Mouse (Mus musculus) ES-E14 (cell line): ENCODE measurements around the gene Fras1. TPM values are rescaled to one million over a fixed set of nuclear protein-coding genes. Genes with fewer than 3 reads are reported as not detected.

Source experiments
- DNase-seq: peaks from one replicate; pipeline ENCODE4 v3.0.0-alpha.2; 2013; ENCODE audit warnings: low read depth, low spot score
- H3K27ac ChIP-seq: 2 replicates; pipeline ENCODE4 v1.5.1; 2012; ENCODE audit warnings: low read depth, mild to moderate bottlenecking, low read length, moderate library complexity, mixed read lengths; ENCODE audit not compliant: poor library complexity, insufficient read depth, severe bottlenecking
- H3K36me3 ChIP-seq: 2 replicates; pipeline ENCODE4 v1.6.1; 2012; ENCODE audit warnings: mild to moderate bottlenecking, low read length, moderate library complexity, mixed read lengths; ENCODE audit not compliant: control insufficient read depth, poor library complexity, insufficient read depth, severe bottlenecking
- H3K4me1 ChIP-seq, 2 experiments: fragments of 150-350 bp in 1 of 2; sonication (generic) in 1 of 2; 2 replicates each; pipeline ENCODE4 v1.6.1; 2012; ENCODE audit warnings: low read length in 2 of 2, mild to moderate bottlenecking in 1 of 2, mixed read lengths in 1 of 2; ENCODE audit not compliant: control insufficient read depth in 2 of 2, insufficient read depth in 2 of 2, poor library complexity in 1 of 2
- H3K4me3 ChIP-seq, 2 experiments: fragments of 150-350 bp in 1 of 2; sonication (generic) in 1 of 2; 2 replicates each; pipeline ENCODE4 v1.5.1; 2012; ENCODE audit warnings: low read length in 2 of 2, low read depth in 1 of 2, mild to moderate bottlenecking in 1 of 2, mixed read lengths in 1 of 2; ENCODE audit not compliant: insufficient read depth in 1 of 2, poor library complexity in 1 of 2, severe bottlenecking in 1 of 2
- H3K9ac ChIP-seq: 2 replicates; pipeline ENCODE4 v1.6.1; 2012; ENCODE audit warnings: low read depth, mild to moderate bottlenecking, low read length, mixed read lengths; ENCODE audit not compliant: poor library complexity, insufficient read depth, severe bottlenecking
- H3K9me3 ChIP-seq: fragments of 150-350 bp; sonication (generic); 2 replicates; pipeline ENCODE4 v1.6.1; 2012; ENCODE audit warnings: low read depth, mild to moderate bottlenecking, low read length; ENCODE audit not compliant: control insufficient read depth, insufficient read depth
- CHD2 ChIP-seq: IDR thresholded peaks from 2 replicates; pipeline ENCODE4 v1.6.1; 2014; ENCODE audit warnings: mild to moderate bottlenecking, low read depth, low read length, inconsistent platforms
- HCFC1 ChIP-seq: IDR thresholded peaks from 2 replicates; pipeline ENCODE4 v1.6.1; 2012; ENCODE audit warnings: low read length, inconsistent platforms, borderline replicate concordance; ENCODE audit not compliant: insufficient read depth
- MAFK ChIP-seq: IDR thresholded peaks from 2 replicates; pipeline ENCODE4 v1.6.1; 2014; ENCODE audit warnings: mild to moderate bottlenecking, low read depth, low read length, inconsistent platforms; ENCODE audit not compliant: insufficient read depth
- ZC3H11A ChIP-seq: IDR thresholded peaks from 2 replicates; pipeline ENCODE4 v1.6.1; 2012; ENCODE audit warnings: low read depth, mild to moderate bottlenecking, inconsistent platforms, low read length, borderline replicate concordance
- ZNF384 ChIP-seq: IDR thresholded peaks from 2 replicates; pipeline ENCODE4 v1.6.1; 2012; ENCODE audit warnings: low read depth, low read length, inconsistent platforms
- in situ Hi-C, 2 experiments: fragments of 600-800 bp; cut with MboI; formaldehyde crosslinking; loops; one replicate each; pipeline ENCODE4 v1.15.1; 2025; ENCODE audit warnings: low sequenced_read_pairs in 2 of 2, inconsistent platforms in 1 of 2; ENCODE audit not compliant: unreplicated experiment in 2 of 2
- total RNA-seq: library from RNA; depleted of rRNA; stranded (reverse); fragments of 300-350 nt; gene quantifications from 2 replicates; pipeline ENCODE4 v1.2.3, GENCODE M21; 2012

The Fras1 gene
- total RNA-seq, 1 experiment = 1.6 TPM

DNA sequence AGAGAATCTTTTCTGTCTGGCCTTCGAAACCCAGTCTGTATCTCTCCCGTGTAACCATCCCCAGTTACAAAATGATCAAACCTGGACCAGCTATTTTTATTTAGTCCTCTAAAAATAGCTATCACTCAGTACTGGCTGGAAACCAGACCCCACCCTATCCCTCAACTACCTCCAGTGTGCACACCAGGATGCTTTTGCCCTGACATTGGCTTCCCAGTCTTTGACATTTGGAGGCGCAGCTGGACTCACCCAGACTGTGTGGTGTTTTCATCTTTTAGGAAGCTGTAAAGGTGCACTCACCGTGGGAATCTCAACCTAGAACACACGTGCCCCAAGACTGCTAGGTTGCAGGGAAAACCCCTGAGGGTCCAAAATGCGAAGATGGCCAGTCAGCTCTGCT is 649 bp upstream of the Fras1 start:
- Histone ChIP-seq H3K9ac (no peak overlapping the region), H3K9me3 (no peaks in the 10 kb centered on the region), H3K36me3 (no peaks in the 10 kb centered on the region), H3K4me3 (peak overlapping the region; percentile 61 to 87; a peak in 2 of 4 replicates), H3K4me1 (peaks cover 2 to 6% of the 10 kb centered on the region in 2 experiments; a peak in 2 of 4 replicates), H3K27ac (no peak overlapping the region)
- no peak for TF ChIP-seq MAFK
- no peak for TF ChIP-seq HCFC1
- no peak for TF ChIP-seq ZNF384
- no peak for DNase-seq
- in situ Hi-C loops = no loop called here

DNA sequence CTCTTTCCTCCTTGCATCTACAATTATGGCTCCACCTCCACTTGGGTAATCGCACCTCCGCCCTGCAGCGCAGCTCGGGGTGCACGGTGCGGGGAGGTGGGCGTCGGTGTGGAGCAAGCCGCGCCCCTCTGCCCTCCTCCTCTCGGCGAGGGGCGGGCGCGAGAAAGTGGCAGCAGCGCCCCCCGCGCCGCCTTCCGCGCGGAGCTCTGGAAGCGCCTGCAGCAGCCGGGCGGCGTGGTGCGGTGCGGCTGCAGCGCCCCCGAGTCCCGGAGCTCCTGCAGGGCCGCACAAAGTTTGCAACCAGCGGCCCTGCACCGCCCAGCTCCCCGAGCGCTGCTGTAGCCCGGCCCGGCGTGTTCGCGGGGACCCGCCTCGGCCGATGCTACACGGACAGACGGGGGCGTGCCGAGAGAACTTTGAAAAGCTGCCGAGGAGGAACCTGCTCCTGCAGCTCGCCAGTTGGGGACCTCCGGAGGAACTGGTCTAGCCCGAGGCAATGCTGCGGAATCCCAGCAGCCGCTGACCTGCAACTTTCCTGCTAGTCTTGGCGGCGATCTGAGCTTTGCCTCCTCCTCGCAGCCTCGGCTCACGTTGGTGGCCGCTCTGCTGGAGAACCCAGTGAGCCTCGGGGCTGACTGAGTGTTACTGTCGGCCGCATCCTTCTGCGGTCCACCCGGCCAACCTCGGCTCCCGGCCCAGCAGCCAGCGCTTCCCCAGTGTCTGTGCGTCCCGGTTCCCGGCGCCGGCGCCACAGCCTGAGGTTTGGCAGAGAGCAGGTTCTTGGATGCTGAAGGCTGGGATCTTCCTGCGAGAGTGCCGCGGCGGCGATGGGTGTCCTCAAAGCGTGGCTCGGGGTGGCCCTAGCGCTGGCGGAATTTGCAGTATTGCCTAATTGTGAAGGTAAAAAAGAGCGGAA is 489 bp downstream of the Fras1 start:
- H3K9me3 ChIP-seq = no peaks in the 10 kb centered on the region
- peaks cover 2 to 6% of the 10 kb centered on the region in 2 experiments; a peak in 2 of 4 replicates for H3K4me1 ChIP-seq
- H3K36me3 ChIP-seq = no peaks in the 10 kb centered on the region
- H3K4me3 ChIP-seq = peak overlapping the region; percentile 61 to 87
- in situ Hi-C loops = no loop called here
- DNase-seq = peak; percentile 31
- TF ChIP-seq ZNF384 (no peak), ZC3H11A (no peak), MAFK (no peak), HCFC1 (no peak), CHD2 (no peak)
- H3K9ac ChIP-seq = peak overlapping the region; percentile 61
- H3K27ac ChIP-seq = no peak overlapping the region

DNA sequence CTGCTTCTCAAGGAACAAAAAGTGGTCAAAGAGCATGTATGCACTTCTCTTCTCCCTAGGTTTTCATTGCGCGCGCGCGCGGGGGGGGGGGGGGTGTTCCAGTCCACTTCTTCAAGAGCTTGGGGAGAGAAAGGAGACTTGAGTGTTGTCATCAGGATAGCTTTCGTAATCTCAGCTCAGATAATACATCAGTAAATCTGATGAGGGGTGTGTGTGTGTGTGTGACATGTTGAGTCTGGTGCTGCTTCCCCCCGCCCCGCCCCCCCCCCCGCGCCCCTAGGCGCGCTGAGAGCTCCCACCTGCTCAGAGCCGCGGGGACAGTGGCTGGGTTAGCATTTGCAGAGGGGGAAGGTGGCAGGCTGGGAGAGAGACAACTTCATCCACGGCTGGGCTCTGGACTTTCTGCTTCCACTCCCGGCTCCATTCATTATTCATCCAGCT is 1.7 kb downstream of the Fras1 start:
- no peaks in the 10 kb centered on the region for H3K36me3 ChIP-seq
- no peak overlapping the region for H3K27ac ChIP-seq
- no peak overlapping the region for H3K9ac ChIP-seq
- H3K4me3 ChIP-seq = no peak overlapping the region
- in situ Hi-C loops = no loop called here
- no peak for DNase-seq
- H3K4me1 ChIP-seq = peaks cover 2 to 6% of the 10 kb centered on the region in 2 experiments; a peak in 2 of 4 replicates
- no peak for TF ChIP-seq CHD2
- no peak for TF ChIP-seq ZC3H11A
- TF ChIP-seq HCFC1 = no peak
- TF ChIP-seq ZNF384 = no peak
- no peak for TF ChIP-seq MAFK
- H3K9me3 ChIP-seq = no peaks in the 10 kb centered on the region

DNA sequence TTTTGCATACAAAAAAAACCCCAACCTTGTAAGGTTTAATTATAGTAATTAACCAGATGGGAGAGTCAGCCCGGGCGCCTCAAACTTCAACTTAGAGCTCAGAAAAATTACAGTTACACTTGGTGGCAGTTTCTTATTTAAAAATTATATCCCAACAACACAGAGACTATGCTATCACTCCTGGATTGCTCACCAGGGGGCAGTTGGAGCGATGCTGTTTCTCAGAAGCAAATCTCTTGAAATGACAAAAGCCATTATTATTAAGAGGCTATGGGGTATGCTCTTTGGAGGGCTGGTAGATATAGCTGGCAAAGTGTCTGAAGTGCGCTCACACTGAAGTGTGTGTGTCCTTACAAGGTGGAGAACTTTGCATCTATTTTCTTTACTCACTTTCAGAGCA is 2.5 kb downstream of the Fras1 start:
- Histone ChIP-seq H3K27ac (no peak overlapping the region), H3K4me3 (no peak overlapping the region), H3K9me3 (no peaks in the 10 kb centered on the region), H3K9ac (no peak overlapping the region), H3K4me1 (peaks cover 2 to 6% of the 10 kb centered on the region in 2 experiments; a peak in 2 of 4 replicates), H3K36me3 (no peaks in the 10 kb centered on the region)
- in situ Hi-C loops = no loop called here
- DNase-seq = no peak
- no peak for TF ChIP-seq CHD2
- no peak for TF ChIP-seq HCFC1
- TF ChIP-seq ZC3H11A = no peak
- TF ChIP-seq MAFK = no peak
- no peak for TF ChIP-seq ZNF384
